In genomic region chr13:15466496-15466895, GRCm38 (mm10) we compare ENCODE assay signal across 11 mouse cellular contexts. TPM values are rescaled to one million over a fixed set of nuclear protein-coding genes. Genes with fewer than 3 reads are reported as not detected.
DNase-seq lines count a peak whose midpoint lies in the region; ATAC-seq lines count a peak whose summit lies in the region.
"Had no signal": no experiment of that assay in that cellular context is flagged by ENCODE, and none has a peak within 500 bp of the region (broad histone marks: within the 10 kb centered on the region; RNA-seq: fewer than 3 reads in every experiment).

No protein-coding gene starts in this region.

- no peak for ATAC-seq in kidney, embryonic 14.5 days (ENCODE audit: low FRiP score, low TSS enrichment)
- ATAC-seq in kidney, embryonic 16.5 days (ENCODE audit: low FRiP score, low TSS enrichment): no peak
- no peak for ATAC-seq in neural tube, embryonic 15.5 days (ENCODE audit: low FRiP score)

- DNase-seq in forebrain, embryonic 10.5 days (ENCODE audit: extremely low spot score, low spot score): no peak
- no peak for DNase-seq in limb, embryonic 10.5 days (ENCODE audit: low spot score)
- DNase-seq in thymus, postnatal 14 days: no peak
- no peak for DNase-seq in spleen, postnatal 36 days (ENCODE audit: low spot score in 2 of 2)
- DNase-seq in retina, postnatal 1 day: no peak
- DNase-seq: cerebellum, adult 2 months had no signal

- H3K27ac ChIP-seq in kidney, embryonic 14.5 days (ENCODE audit: low read depth, low read length): no peak overlapping the region
- no peak overlapping the region for H3K27ac ChIP-seq in kidney, embryonic 16.5 days (ENCODE audit: low read length)
- peak overlapping the region; percentile 100 for H3K27ac ChIP-seq in forebrain, embryonic 10.5 days
- peak overlapping the region; percentile 100 for H3K27ac ChIP-seq in limb, embryonic 10.5 days
- no peak overlapping the region for H3K27ac ChIP-seq in neural tube, embryonic 15.5 days (replicated peaks)
- H3K27ac ChIP-seq: kidney, postnatal 0 days; liver, embryonic 15.5 days had no signal

- H3K9me3 ChIP-seq in kidney, embryonic 14.5 days (ENCODE audit: control insufficient read depth, low read length): no peaks in the 10 kb centered on the region
- no peaks in the 10 kb centered on the region for H3K9me3 ChIP-seq in kidney, embryonic 16.5 days (ENCODE audit: low read length)
- H3K9me3 ChIP-seq in forebrain, embryonic 10.5 days: no peaks in the 10 kb centered on the region
- H3K9me3 ChIP-seq in limb, embryonic 10.5 days (replicated peaks): no peaks in the 10 kb centered on the region
- H3K9me3 ChIP-seq in neural tube, embryonic 15.5 days (replicated peaks): no peaks in the 10 kb centered on the region
- H3K9me3 ChIP-seq: liver, embryonic 15.5 days had no signal

- peak overlapping the region; percentile 30; the same call in 1 of the 2 replicates for H3K4me2 ChIP-seq in kidney, embryonic 14.5 days (replicated peaks; ENCODE audit: low read depth, low read length)
- no peak overlapping the region for H3K4me2 ChIP-seq in kidney, embryonic 16.5 days (replicated peaks; ENCODE audit: low read depth, low read length)
- H3K4me2 ChIP-seq in neural tube, embryonic 15.5 days: peak overlapping the region; percentile 13; the same call in 1 of the 2 replicates
- H3K4me2 ChIP-seq: liver, embryonic 15.5 days had no signal

- H3K4me1 ChIP-seq in kidney, embryonic 14.5 days (ENCODE audit: control insufficient read depth, insufficient read depth, low read length): peaks cover 24% of the 10 kb centered on the region; the same call in 1 of the 2 replicates
- H3K4me1 ChIP-seq in kidney, embryonic 16.5 days (ENCODE audit: insufficient read depth, low read length): peaks cover 44% of the 10 kb centered on the region
- peaks cover 74% of the 10 kb centered on the region for H3K4me1 ChIP-seq in forebrain, embryonic 10.5 days
- H3K4me1 ChIP-seq in limb, embryonic 10.5 days: peaks cover 66% of the 10 kb centered on the region
- H3K4me1 ChIP-seq in neural tube, embryonic 15.5 days: peaks cover 20% of the 10 kb centered on the region
- H3K4me1 ChIP-seq: liver, embryonic 15.5 days had no signal

- no peak overlapping the region for H3K4me3 ChIP-seq in kidney, embryonic 14.5 days (ENCODE audit: low read length)
- H3K4me3 ChIP-seq in kidney, embryonic 16.5 days (ENCODE audit: low read length): no peak overlapping the region
- peak overlapping the region; percentile 96 for H3K4me3 ChIP-seq in forebrain, embryonic 10.5 days
- H3K4me3 ChIP-seq in limb, embryonic 10.5 days: peak overlapping the region; percentile 98
- H3K4me3 ChIP-seq in neural tube, embryonic 15.5 days (replicated peaks): no peak overlapping the region
- H3K4me3 ChIP-seq: liver, embryonic 15.5 days had no signal

- 33% methylated on average over 6 of the region's 6 CpGs for WGBS in kidney, embryonic 14.5 days
- WGBS in kidney, embryonic 16.5 days: 44% methylated on average over 6 of the region's 6 CpGs
- WGBS in forebrain, embryonic 10.5 days: 12% methylated on average over 6 of the region's 6 CpGs
- WGBS in limb, embryonic 10.5 days: 24% methylated on average over 6 of the region's 6 CpGs
- WGBS in neural tube, embryonic 15.5 days: 22% methylated on average over 6 of the region's 6 CpGs

- no peaks in the 10 kb centered on the region for H3K36me3 ChIP-seq in kidney, embryonic 14.5 days (ENCODE audit: control insufficient read depth, insufficient read depth, low read length)
- H3K36me3 ChIP-seq in kidney, embryonic 16.5 days (ENCODE audit: insufficient read depth, low read length): no peaks in the 10 kb centered on the region
- peaks cover 12% of the 10 kb centered on the region for H3K36me3 ChIP-seq in forebrain, embryonic 10.5 days (replicated peaks)
- H3K36me3 ChIP-seq in limb, embryonic 10.5 days: 0 out of 2 replicates have a peak, but pooled peaks cover 2% of the 10 kb centered on the region
- H3K36me3 ChIP-seq in neural tube, embryonic 15.5 days: no peaks in the 10 kb centered on the region
- H3K36me3 ChIP-seq: liver, embryonic 15.5 days had no signal

- no peaks in the 10 kb centered on the region for H3K27me3 ChIP-seq in kidney, embryonic 14.5 days (ENCODE audit: control insufficient read depth, insufficient read depth, low read length)
- no peaks in the 10 kb centered on the region for H3K27me3 ChIP-seq in kidney, embryonic 16.5 days (ENCODE audit: insufficient read depth, low read length)
- no peaks in the 10 kb centered on the region for H3K27me3 ChIP-seq in forebrain, embryonic 10.5 days (ENCODE audit: poor library complexity, severe bottlenecking)
- H3K27me3 ChIP-seq in limb, embryonic 10.5 days (ENCODE audit: low read depth, poor library complexity, severe bottlenecking): no peaks in the 10 kb centered on the region
- peaks cover 20% of the 10 kb centered on the region for H3K27me3 ChIP-seq in neural tube, embryonic 15.5 days (replicated peaks)

- no peak overlapping the region for H3K9ac ChIP-seq in kidney, embryonic 14.5 days (ENCODE audit: low read depth, low read length)
- no peak overlapping the region for H3K9ac ChIP-seq in kidney, embryonic 16.5 days (replicated peaks; ENCODE audit: low read length)
- H3K9ac ChIP-seq in neural tube, embryonic 15.5 days (replicated peaks): no peak overlapping the region
- H3K9ac ChIP-seq: liver, embryonic 15.5 days had no signal

RNA-seq across cellular contexts. Expression of gene Gli3, which starts 3.5 kb away (rescaled TPM):
- polyA plus RNA-seq in kidney, embryonic 14.5 days (2014; fragmentation: Nextera tagmentation; extraction: Ambion mirVana): 18.0 and 19.4 TPM in 2 replicates
- polyA plus RNA-seq in kidney, embryonic 16.5 days (2015; fragmentation: Nextera tagmentation; extraction: Ambion mirVana): 11.6 and 12.5 TPM in 2 replicates
- 60.3 and 62.2 TPM in 2 replicates for polyA plus RNA-seq in forebrain, embryonic 10.5 days (2016; fragmentation: Nextera tagmentation; extraction: Ambion mirVana)
- polyA plus RNA-seq in limb, embryonic 10.5 days (2016; fragmentation: Nextera tagmentation; extraction: Ambion mirVana): 57.9 and 65.0 TPM in 2 replicates
- 2.6 and 4.4 TPM in 2 replicates for polyA plus RNA-seq in neural tube, embryonic 15.5 days (2015; fragmentation: Nextera tagmentation; extraction: Ambion mirVana)

Comparison
In these comparisons a context has a peak if more than half of its experiments do, and no peak if none do; other contexts are left out.
1. H3K27ac ChIP-seq: peak in forebrain, embryonic 10.5 days (single experiment) and limb, embryonic 10.5 days (single experiment); none in kidney, embryonic 14.5 days (single experiment), kidney, embryonic 16.5 days (single experiment) and neural tube, embryonic 15.5 days (single experiment).
2. H3K4me3 ChIP-seq: peak in forebrain, embryonic 10.5 days (single experiment) and limb, embryonic 10.5 days (single experiment); none in kidney, embryonic 14.5 days (single experiment), kidney, embryonic 16.5 days (single experiment) and neural tube, embryonic 15.5 days (single experiment).